Mouse (Mus musculus): ENCODE measurements around the gene Snrpd3.
"Not testable (repeated sequence)": the region's sequence is repeated elsewhere in the genome, so short reads cannot be mapped to it uniquely, and the experiment has no call there.

The Snrpd3 gene

GRCm38 (mm10) chr10:75517073-75517757, at the start of gene Snrpd3:
TSS of gene Snrpd3 (plus strand) at chr10:75517551.
- DNase-seq, result peak; percentile 94

- DNase-seq, result no peak
These were observed 43.9 kb upstream of the Snrpd3 start for GRCm38 (mm10) chr10:75473411-75473810.

GRCm38 (mm10) chr10:75474571-75474970, 42.8 kb upstream of the Snrpd3 start:
- DNase-seq, result no peak

GRCm38 (mm10) chr10:75475139-75475850, 42.1 kb upstream of the Snrpd3 start:
- not testable (repeated sequence) for DNase-seq

GRCm38 (mm10) chr10:75477034-75477433, 40.3 kb upstream of the Snrpd3 start:
- no peak for DNase-seq

GRCm38 (mm10) chr10:75479955-75480354, 37.4 kb upstream of the Snrpd3 start:
- no peak for DNase-seq

- DNase-seq, result no peak
These were observed 35.6 kb upstream of the Snrpd3 start for GRCm38 (mm10) chr10:75481703-75482102.

- no peak for DNase-seq
These were observed 35.1 kb upstream of the Snrpd3 start for GRCm38 (mm10) chr10:75482271-75482670.

GRCm38 (mm10) chr10:75482919-75483483, 34.4 kb upstream of the Snrpd3 start:
- no peak for DNase-seq

GRCm38 (mm10) chr10:75484066-75484465, 33.3 kb upstream of the Snrpd3 start:
- DNase-seq, result no peak

GRCm38 (mm10) chr10:75484767-75485166, 32.6 kb upstream of the Snrpd3 start:
- DNase-seq, result no peak

- peak; percentile 87 for DNase-seq
These were observed 31.0 kb upstream of the Snrpd3 start for GRCm38 (mm10) chr10:75486086-75486979.

- DNase-seq, result no peak
These were observed 30.2 kb upstream of the Snrpd3 start for GRCm38 (mm10) chr10:75487131-75487530.

- DNase-seq, result no peak
These were observed 27.8 kb upstream of the Snrpd3 start for GRCm38 (mm10) chr10:75489522-75489921.

- DNase-seq, result no peak
These were observed 26.6 kb upstream of the Snrpd3 start for GRCm38 (mm10) chr10:75490731-75491130.

GRCm38 (mm10) chr10:75491234-75491935, 26.0 kb upstream of the Snrpd3 start:
- no peak for DNase-seq

- DNase-seq, result no peak
These were observed 25.5 kb upstream of the Snrpd3 start for GRCm38 (mm10) chr10:75491936-75492262.

GRCm38 (mm10) chr10:75495304-75495703, 22.0 kb upstream of the Snrpd3 start:
- no peak for DNase-seq

GRCm38 (mm10) chr10:75495921-75496320, 21.4 kb upstream of the Snrpd3 start:
- DNase-seq, result no peak

- DNase-seq, result not testable (repeated sequence)
These were observed 18.1 kb upstream of the Snrpd3 start for GRCm38 (mm10) chr10:75499214-75499613.

GRCm38 (mm10) chr10:75499791-75500190, 17.6 kb upstream of the Snrpd3 start:
- no peak for DNase-seq

GRCm38 (mm10) chr10:75500345-75500744, 17.0 kb upstream of the Snrpd3 start:
- no peak for DNase-seq

GRCm38 (mm10) chr10:75501641-75502040, 15.7 kb upstream of the Snrpd3 start:
- DNase-seq, result no peak
